Mouse (Mus musculus) WW6 (cell line): ENCODE data around the gene Sycn.
A peak's percentile ranks its signal among the peaks of the same experiment; 100 is the strongest.
"Not testable (repeated sequence)": the region's sequence is repeated elsewhere in the genome, so short reads cannot be mapped to it uniquely, and the experiment has no call there.

Source experiments
- DNase-seq: peaks from one replicate; pipeline ENCODE4 v3.0.0-alpha.2; 2013; ENCODE audit warnings: low read depth, low spot score

The Sycn gene

GRCm38 (mm10) chr7:28540526-28540925 is at the start of gene Sycn:
TSS of gene Sycn (plus strand) at chr7:28540885.
- DNase-seq = no peak

GRCm38 (mm10) chr7:28490903-28491302 is 49.8 kb upstream of the Sycn start:
- DNase-seq = no peak

GRCm38 (mm10) chr7:28492310-28492709 is 48.4 kb upstream of the Sycn start:
- peak; percentile 57 for DNase-seq

GRCm38 (mm10) chr7:28495426-28495825 is 45.3 kb upstream of the Sycn start:
- no peak for DNase-seq

- DNase-seq = no peak
Observed at GRCm38 (mm10) chr7:28505585-28505984, 35.1 kb upstream of the Sycn start.

GRCm38 (mm10) chr7:28509121-28509520 is 31.6 kb upstream of the Sycn start:
- not testable (repeated sequence) for DNase-seq

GRCm38 (mm10) chr7:28510405-28510974 is 30.2 kb upstream of the Sycn start, which contains the start of gene Ifnl2:
TSS of gene Ifnl2 (minus strand) at chr7:28510455.
- not testable (repeated sequence) for DNase-seq

GRCm38 (mm10) chr7:28511441-28511840 is 29.2 kb upstream of the Sycn start:
- no peak for DNase-seq

GRCm38 (mm10) chr7:28522536-28522935 is 18.1 kb upstream of the Sycn start, which contains the start of gene Ifnl3:
TSS of gene Ifnl3 (plus strand) at chr7:28522836.
- DNase-seq = not testable (repeated sequence)

- DNase-seq = peak; percentile 82
Observed at GRCm38 (mm10) chr7:28527922-28528719, 12.6 kb upstream of the Sycn start.

GRCm38 (mm10) chr7:28532005-28532404 is 8.7 kb upstream of the Sycn start:
- no peak for DNase-seq

GRCm38 (mm10) chr7:28538886-28539285 is 1.8 kb upstream of the Sycn start:
- DNase-seq = not testable (repeated sequence)

GRCm38 (mm10) chr7:28544051-28544601 is 3.4 kb downstream of the Sycn start:
- no peak for DNase-seq

- no peak for DNase-seq
Observed at GRCm38 (mm10) chr7:28545048-28545890, 4.6 kb downstream of the Sycn start.

GRCm38 (mm10) chr7:28545891-28546210 is 5.2 kb downstream of the Sycn start:
- no peak for DNase-seq

GRCm38 (mm10) chr7:28546649-28547048 is 6.0 kb downstream of the Sycn start:
- DNase-seq = no peak

- no peak for DNase-seq
Observed at GRCm38 (mm10) chr7:28547154-28547553, 6.5 kb downstream of the Sycn start, which contains the start of gene Nccrp1. TSS of gene Nccrp1 (minus strand) at chr7:28547254.

- DNase-seq = no peak
Observed at GRCm38 (mm10) chr7:28547628-28548027, 6.9 kb downstream of the Sycn start.

- no peak for DNase-seq
Observed at GRCm38 (mm10) chr7:28553076-28553475, 12.4 kb downstream of the Sycn start.

- DNase-seq = no peak
Observed at GRCm38 (mm10) chr7:28555939-28556535, 15.4 kb downstream of the Sycn start.

GRCm38 (mm10) chr7:28557069-28557468 is 16.4 kb downstream of the Sycn start:
- no peak for DNase-seq
